Comparison of ENCODE assay signal across 14 mouse cellular contexts in genomic region chr3:90515789-90516188, GRCm38 (mm10). TPM values are rescaled to one million over a fixed set of nuclear protein-coding genes. Genes with fewer than 3 reads are reported as not detected.
DNase-seq lines count a peak whose midpoint lies in the region; ATAC-seq and TF ChIP-seq lines count a peak whose summit lies in the region.
"Had no signal": no experiment of that assay in that cellular context is flagged by ENCODE, and none has a peak within 500 bp of the region (broad histone marks: within the 10 kb centered on the region; RNA-seq: fewer than 3 reads in every experiment).

No protein-coding gene starts in this region.

- 85% methylated on average over 4 of the region's 4 CpGs for whole genome bisulfite sequencing in heart, postnatal 0 days
- 88% methylated on average over 4 of the region's 4 CpGs for whole genome bisulfite sequencing in lung, postnatal 0 days
- 94% methylated on average over 4 of the region's 4 CpGs for WGBS in intestine, embryonic 16.5 days
- WGBS in stomach, embryonic 15.5 days = 91% methylated on average over 4 of the region's 4 CpGs
- WGBS in hindbrain, embryonic 16.5 days = 88% methylated on average over 4 of the region's 4 CpGs

- ATAC-seq in heart, postnatal 0 days (ENCODE audit: insufficient read depth, low read depth) = no peak
- ATAC-seq in lung, postnatal 0 days = no peak
- no peak for ATAC-seq in intestine, embryonic 16.5 days
- ATAC-seq in stomach, embryonic 15.5 days (ENCODE audit: insufficient read depth, low FRiP score, low read depth) = no peak
- no peak for ATAC-seq in hindbrain, embryonic 16.5 days
- ATAC-seq: forebrain, embryonic 15.5 days; midbrain, embryonic 15.5 days had no signal

- DNase-seq in heart, postnatal 0 days (ENCODE audit: low spot score) = no peak
- DNase-seq in heart, adult 11 months = no peak
- no peak for DNase-seq in lung, postnatal 0 days (ENCODE audit: low spot score)
- no peak for DNase-seq in lung, postnatal 25 days (ENCODE audit: low spot score)
- no peak for DNase-seq in embryo, embryonic 10.5 days (ENCODE audit: low spot score)
- DNase-seq: cerebellum, postnatal 36 days had no signal

- H3K4me3 ChIP-seq in heart, postnatal 0 days (ENCODE audit: low read depth, low read length) = 0 out of 2 replicates have a peak overlapping the region, but pooled peaks have one; percentile 65
- no peak overlapping the region for H3K4me3 ChIP-seq in lung, postnatal 0 days (ENCODE audit: low read depth, low read length)
- no peak overlapping the region for H3K4me3 ChIP-seq in intestine, embryonic 16.5 days (ENCODE audit: low read length)
- no peak overlapping the region; the same call in 1 of the 2 replicates for H3K4me3 ChIP-seq in stomach, embryonic 15.5 days (replicated peaks)
- no peak overlapping the region for H3K4me3 ChIP-seq in hindbrain, embryonic 16.5 days (ENCODE audit: low read length)
- H3K4me3 ChIP-seq: midbrain, embryonic 15.5 days had no signal

- peaks cover 30% of the 10 kb centered on the region for H3K4me1 ChIP-seq in heart, postnatal 0 days (ENCODE audit: control insufficient read depth, insufficient read depth)
- peaks cover 13% of the 10 kb centered on the region; the same call in 1 of the 2 replicates for H3K4me1 ChIP-seq in lung, postnatal 0 days (ENCODE audit: insufficient read depth, low read depth, low read length)
- peaks cover 13% of the 10 kb centered on the region for H3K4me1 ChIP-seq in intestine, embryonic 16.5 days (ENCODE audit: control insufficient read depth, insufficient read depth, low read length)
- H3K4me1 ChIP-seq in stomach, embryonic 15.5 days = peaks cover 20% of the 10 kb centered on the region
- H3K4me1 ChIP-seq in hindbrain, embryonic 16.5 days (ENCODE audit: control insufficient read depth, insufficient read depth, low read depth, low read length) = peaks cover 3% of the 10 kb centered on the region; the same call in 1 of the 2 replicates

- no peak for TF ChIP-seq CTCF in heart, postnatal 0 days (IDR thresholded peaks at IDR 0.05; ENCODE audit: low read depth)
- no peak for TF ChIP-seq CTCF in lung, postnatal 0 days (IDR thresholded peaks at IDR 0.05)

- no peak overlapping the region for H3K27ac ChIP-seq in heart, postnatal 0 days (ENCODE audit: low read depth)
- 0 out of 2 replicates have a peak overlapping the region, but pooled peaks have one; percentile 86 for H3K27ac ChIP-seq in lung, postnatal 0 days (ENCODE audit: low read length)
- no peak overlapping the region for H3K27ac ChIP-seq in intestine, embryonic 16.5 days (ENCODE audit: low read length)
- no peak overlapping the region for H3K27ac ChIP-seq in stomach, embryonic 15.5 days
- no peak overlapping the region for H3K27ac ChIP-seq in hindbrain, embryonic 16.5 days (ENCODE audit: low read depth, low read length)
- H3K27ac ChIP-seq: forebrain, embryonic 15.5 days; hindbrain, embryonic 13.5 days; midbrain, embryonic 15.5 days; neural tube, embryonic 13.5 days had no signal

- no peaks in the 10 kb centered on the region for H3K27me3 ChIP-seq in heart, postnatal 0 days (ENCODE audit: control insufficient read depth, insufficient read depth, low read length)
- no peaks in the 10 kb centered on the region for H3K27me3 ChIP-seq in lung, postnatal 0 days (replicated peaks; ENCODE audit: insufficient read depth, low read length)
- H3K27me3 ChIP-seq in intestine, embryonic 16.5 days (replicated peaks; ENCODE audit: control insufficient read depth, insufficient read depth, low read length) = no peaks in the 10 kb centered on the region
- no peaks in the 10 kb centered on the region for H3K27me3 ChIP-seq in stomach, embryonic 15.5 days (replicated peaks)
- peaks cover 24% of the 10 kb centered on the region for H3K27me3 ChIP-seq in hindbrain, embryonic 16.5 days (replicated peaks; ENCODE audit: control insufficient read depth, insufficient read depth, low read length)

- H3K9me3 ChIP-seq in heart, postnatal 0 days (replicated peaks; ENCODE audit: control insufficient read depth, low read length) = no peaks in the 10 kb centered on the region
- no peaks in the 10 kb centered on the region for H3K9me3 ChIP-seq in lung, postnatal 0 days (ENCODE audit: low read length)
- H3K9me3 ChIP-seq in intestine, embryonic 16.5 days (ENCODE audit: control insufficient read depth, low read length) = no peaks in the 10 kb centered on the region
- no peaks in the 10 kb centered on the region for H3K9me3 ChIP-seq in stomach, embryonic 15.5 days
- H3K9me3 ChIP-seq in hindbrain, embryonic 16.5 days (ENCODE audit: control insufficient read depth, low read length) = no peaks in the 10 kb centered on the region
- H3K9me3 ChIP-seq: forebrain, embryonic 15.5 days; hindbrain, embryonic 13.5 days; midbrain, embryonic 15.5 days; neural tube, embryonic 13.5 days had no signal

- peak overlapping the region; percentile 82 for H3K4me2 ChIP-seq in heart, postnatal 0 days (ENCODE audit: low read depth, low read length)
- peak overlapping the region; percentile 93 for H3K4me2 ChIP-seq in lung, postnatal 0 days (replicated peaks; ENCODE audit: low read depth, low read length)
- H3K4me2 ChIP-seq in intestine, embryonic 16.5 days (ENCODE audit: low read depth, low read length) = peak overlapping the region; percentile 92; the same call in 1 of the 2 replicates
- H3K4me2 ChIP-seq in stomach, embryonic 15.5 days = peak overlapping the region; percentile 92; the same call in 1 of the 2 replicates
- H3K4me2 ChIP-seq in hindbrain, embryonic 16.5 days (ENCODE audit: low read length) = no peak overlapping the region

- H3K36me3 ChIP-seq in heart, postnatal 0 days (replicated peaks; ENCODE audit: control insufficient read depth, insufficient read depth, low read length) = peaks cover 7% of the 10 kb centered on the region; the same call in 1 of the 2 replicates
- no peaks in the 10 kb centered on the region for H3K36me3 ChIP-seq in lung, postnatal 0 days (ENCODE audit: insufficient read depth, low read length)
- H3K36me3 ChIP-seq in intestine, embryonic 16.5 days (ENCODE audit: control insufficient read depth, insufficient read depth, low read length) = no peaks in the 10 kb centered on the region
- no peaks in the 10 kb centered on the region for H3K36me3 ChIP-seq in stomach, embryonic 15.5 days
- no peaks in the 10 kb centered on the region for H3K36me3 ChIP-seq in hindbrain, embryonic 16.5 days (ENCODE audit: control insufficient read depth, insufficient read depth, low read length)
- H3K36me3 ChIP-seq: forebrain, embryonic 15.5 days; hindbrain, embryonic 13.5 days; midbrain, embryonic 15.5 days; neural tube, embryonic 13.5 days had no signal

- no peak for TF ChIP-seq EP300 in heart, postnatal 0 days (IDR thresholded peaks at IDR 0.05; ENCODE audit: low read depth)
- TF ChIP-seq EP300 in lung, postnatal 0 days (IDR thresholded peaks at IDR 0.05) = no peak

- H3K9ac ChIP-seq in heart, postnatal 0 days (replicated peaks; ENCODE audit: low read depth, low read length) = no peak overlapping the region
- no peak overlapping the region for H3K9ac ChIP-seq in lung, postnatal 0 days (replicated peaks; ENCODE audit: low read depth)
- no peak overlapping the region; the same call in 1 of the 2 replicates for H3K9ac ChIP-seq in intestine, embryonic 16.5 days (ENCODE audit: low read depth, low read length)
- H3K9ac ChIP-seq in stomach, embryonic 15.5 days = no peak overlapping the region
- H3K9ac ChIP-seq in hindbrain, embryonic 16.5 days (ENCODE audit: low read depth, low read length) = no peak overlapping the region
- H3K9ac ChIP-seq: forebrain, embryonic 15.5 days; hindbrain, embryonic 13.5 days; midbrain, embryonic 15.5 days; neural tube, embryonic 13.5 days had no signal

RNA-seq across cellular contexts. Expression of gene S100a13, which starts 1.6 kb away (rescaled TPM):
- total RNA-seq in heart, postnatal 0 days (2014; rRNA removed; ENCODE audit: low replicate concordance) = 45.9 and 86.2 TPM in 2 replicates
- polyA plus RNA-seq in heart, postnatal 0 days (2015; fragmentation: Nextera tagmentation; extraction: Ambion mirVana) = 144 and 146 TPM in 2 replicates
- 159 and 167 TPM in 2 replicates for polyA plus RNA-seq in lung, postnatal 0 days (2015; fragmentation: Nextera tagmentation; extraction: Ambion mirVana)
- polyA plus RNA-seq in intestine, embryonic 16.5 days (2015; fragmentation: Nextera tagmentation; extraction: Ambion mirVana) = 38.5 and 40.8 TPM in 2 replicates
- polyA plus RNA-seq in stomach, embryonic 15.5 days (2015; fragmentation: Nextera tagmentation; extraction: Ambion mirVana) = 34.7 and 39.0 TPM in 2 replicates
- polyA plus RNA-seq in hindbrain, embryonic 16.5 days (2015; fragmentation: Nextera tagmentation; extraction: Ambion mirVana) = 13.6 and 17.2 TPM in 2 replicates

RNA-seq across cellular contexts. Expression of gene S100a1, which starts 1.6 kb away (rescaled TPM):
- total RNA-seq in heart, postnatal 0 days (2014; rRNA removed; ENCODE audit: low replicate concordance) = 221 and 462 TPM in 2 replicates
- polyA plus RNA-seq in heart, postnatal 0 days (2015; fragmentation: Nextera tagmentation; extraction: Ambion mirVana) = 721 and 746 TPM in 2 replicates
- polyA plus RNA-seq in lung, postnatal 0 days (2015; fragmentation: Nextera tagmentation; extraction: Ambion mirVana) = 289 and 309 TPM in 2 replicates
- polyA plus RNA-seq in intestine, embryonic 16.5 days (2015; fragmentation: Nextera tagmentation; extraction: Ambion mirVana) = 142 and 192 TPM in 2 replicates
- polyA plus RNA-seq in stomach, embryonic 15.5 days (2015; fragmentation: Nextera tagmentation; extraction: Ambion mirVana) = 66.9 and 75.9 TPM in 2 replicates
- polyA plus RNA-seq in hindbrain, embryonic 16.5 days (2015; fragmentation: Nextera tagmentation; extraction: Ambion mirVana) = 26.1 and 40.5 TPM in 2 replicates

RNA-seq across cellular contexts. Expression of gene Chtop, which starts 6.5 kb away (rescaled TPM):
- total RNA-seq in heart, postnatal 0 days (2014; rRNA removed; ENCODE audit: low replicate concordance) = 117 and 121 TPM in 2 replicates
- 79.0 and 85.1 TPM in 2 replicates for polyA plus RNA-seq in heart, postnatal 0 days (2015; fragmentation: Nextera tagmentation; extraction: Ambion mirVana)
- polyA plus RNA-seq in lung, postnatal 0 days (2015; fragmentation: Nextera tagmentation; extraction: Ambion mirVana) = 85.8 and 87.8 TPM in 2 replicates
- 90.4 and 99.8 TPM in 2 replicates for polyA plus RNA-seq in intestine, embryonic 16.5 days (2015; fragmentation: Nextera tagmentation; extraction: Ambion mirVana)
- polyA plus RNA-seq in stomach, embryonic 15.5 days (2015; fragmentation: Nextera tagmentation; extraction: Ambion mirVana) = 126 and 134 TPM in 2 replicates
- polyA plus RNA-seq in hindbrain, embryonic 16.5 days (2015; fragmentation: Nextera tagmentation; extraction: Ambion mirVana) = 161 and 164 TPM in 2 replicates

RNA-seq across cellular contexts. Expression of gene S100a14, which starts 10.9 kb away (rescaled TPM):
- total RNA-seq in heart, postnatal 0 days (2014; rRNA removed; ENCODE audit: low replicate concordance) = 7.2 TPM in 1 of 2 replicates, not detected in the other
- 0.12 TPM in 1 of 2 replicates, not detected in the other for polyA plus RNA-seq in heart, postnatal 0 days (2015; fragmentation: Nextera tagmentation; extraction: Ambion mirVana)
- 77.5 and 100 TPM in 2 replicates for polyA plus RNA-seq in lung, postnatal 0 days (2015; fragmentation: Nextera tagmentation; extraction: Ambion mirVana)
- polyA plus RNA-seq in intestine, embryonic 16.5 days (2015; fragmentation: Nextera tagmentation; extraction: Ambion mirVana) = 7.1 and 10.7 TPM in 2 replicates
- polyA plus RNA-seq in stomach, embryonic 15.5 days (2015; fragmentation: Nextera tagmentation; extraction: Ambion mirVana) = 43.9 and 74.6 TPM in 2 replicates
- 0.19 TPM in 1 of 2 replicates, not detected in the other for polyA plus RNA-seq in hindbrain, embryonic 16.5 days (2015; fragmentation: Nextera tagmentation; extraction: Ambion mirVana)
- total RNA-seq: gastrocnemius, adult 8-10 months had no signal
- polyA plus RNA-seq: forebrain, embryonic 15.5 days; hindbrain, embryonic 13.5 days; neural tube, embryonic 13.5 days had no signal

RNA-seq across cellular contexts. Expression of gene S100a16, which starts 21.3 kb away (rescaled TPM):
- 131 and 139 TPM in 2 replicates for total RNA-seq in heart, postnatal 0 days (2014; rRNA removed; ENCODE audit: low replicate concordance)
- polyA plus RNA-seq in heart, postnatal 0 days (2015; fragmentation: Nextera tagmentation; extraction: Ambion mirVana) = 89.8 and 95.6 TPM in 2 replicates
- polyA plus RNA-seq in lung, postnatal 0 days (2015; fragmentation: Nextera tagmentation; extraction: Ambion mirVana) = 368 and 387 TPM in 2 replicates
- 99.1 and 113 TPM in 2 replicates for polyA plus RNA-seq in intestine, embryonic 16.5 days (2015; fragmentation: Nextera tagmentation; extraction: Ambion mirVana)
- polyA plus RNA-seq in stomach, embryonic 15.5 days (2015; fragmentation: Nextera tagmentation; extraction: Ambion mirVana) = 225 and 274 TPM in 2 replicates
- polyA plus RNA-seq in hindbrain, embryonic 16.5 days (2015; fragmentation: Nextera tagmentation; extraction: Ambion mirVana) = 50.5 and 60.8 TPM in 2 replicates
